Mouse (Mus musculus) cerebellum, adult 18-20 months (tissue): ENCODE results near the gene Ifitm2.

Experiments used
- DNase-seq, 2 experiments: peaks; one replicate each; pipeline ENCODE4 v3.0.0; 2021

Gene Ifitm2

GRCm38 (mm10) chr7:140967862-140968591, 12.2 kb upstream of the Ifitm2 start:
- DNase-seq: no peak

- no peak for DNase-seq
Measured at GRCm38 (mm10) chr7:140966921-140967320, 11.1 kb upstream of the Ifitm2 start, which contains the start of gene Ifitm1. Ifitm1 (plus strand) TSS chr7:140967221.

- DNase-seq: no peak
Measured at GRCm38 (mm10) chr7:140962733-140963132, 6.9 kb upstream of the Ifitm2 start.

GRCm38 (mm10) chr7:140961416-140961815, 5.6 kb upstream of the Ifitm2 start:
- no peak for DNase-seq

- DNase-seq: no peak
Measured at GRCm38 (mm10) chr7:140960026-140960425, 4.2 kb upstream of the Ifitm2 start.

- DNase-seq: peak; percentile 11 to 30
Measured at GRCm38 (mm10) chr7:140959181-140959901, 3.6 kb upstream of the Ifitm2 start.

GRCm38 (mm10) chr7:140956556-140956869, 726 bp upstream of the Ifitm2 start:
- no peak for DNase-seq

- DNase-seq: no peak
Measured at GRCm38 (mm10) chr7:140955342-140955741, 445 bp downstream of the Ifitm2 start.

GRCm38 (mm10) chr7:140954733-140955071, 1.1 kb downstream of the Ifitm2 start:
- DNase-seq: no peak

GRCm38 (mm10) chr7:140953800-140954732, 1.7 kb downstream of the Ifitm2 start:
- no peak for DNase-seq

- no peak for DNase-seq
Measured at GRCm38 (mm10) chr7:140953133-140953532, 2.7 kb downstream of the Ifitm2 start.

GRCm38 (mm10) chr7:140952441-140952840, 3.3 kb downstream of the Ifitm2 start:
- no peak for DNase-seq

- DNase-seq: no peak
Measured at GRCm38 (mm10) chr7:140951765-140952164, 4.0 kb downstream of the Ifitm2 start.

GRCm38 (mm10) chr7:140951051-140951450, 4.7 kb downstream of the Ifitm2 start:
- DNase-seq: no peak

- DNase-seq: no peak
Measured at GRCm38 (mm10) chr7:140949824-140950530, 5.8 kb downstream of the Ifitm2 start, which contains the start of gene Ifitm5. Ifitm5 (minus strand) TSS chr7:140950291.

GRCm38 (mm10) chr7:140949255-140949654, 6.5 kb downstream of the Ifitm2 start:
- no peak for DNase-seq

- DNase-seq: no peak
Measured at GRCm38 (mm10) chr7:140948161-140948560, 7.6 kb downstream of the Ifitm2 start.

- no peak for DNase-seq
Measured at GRCm38 (mm10) chr7:140946980-140947379, 8.8 kb downstream of the Ifitm2 start.

GRCm38 (mm10) chr7:140946311-140946710, 9.5 kb downstream of the Ifitm2 start:
- DNase-seq: no peak

- DNase-seq: no peak
Measured at GRCm38 (mm10) chr7:140945247-140945646, 10.5 kb downstream of the Ifitm2 start.

- no peak for DNase-seq
Measured at GRCm38 (mm10) chr7:140944236-140944635, 11.6 kb downstream of the Ifitm2 start.

- no peak for DNase-seq
Measured at GRCm38 (mm10) chr7:140943356-140943755, 12.4 kb downstream of the Ifitm2 start.

- DNase-seq: no peak
Measured at GRCm38 (mm10) chr7:140942811-140943210, 13.0 kb downstream of the Ifitm2 start.
